Mouse (Mus musculus): ENCODE measurements around the gene Ank. TPM values are rescaled to one million over a fixed set of nuclear protein-coding genes. Genes with fewer than 3 reads are reported as not detected.

Gene Ank
- total RNA-seq, 2 experiments from 2014 or later, result 173 to 176 TPM

- TF ChIP-seq CTCF (IDR thresholded peaks at IDR 0.05), result no peak
- no peak overlapping the region for H3K27ac ChIP-seq
- no peak overlapping the region for H3K4me3 ChIP-seq
- DNase-seq (ENCODE audit: extremely low spot score in 1 of 2, low spot score in 2 of 2), result no peak
- intact Hi-C loops (cut with DNase I), result no loop called here
Observed at GRCm38 (mm10) chr15:27618778-27619533, 152.5 kb downstream of the Ank start.

- intact Hi-C loops (cut with DNase I), result no loop called here
- no peak overlapping the region for H3K4me3 ChIP-seq
- no peak for TF ChIP-seq CTCF (IDR thresholded peaks at IDR 0.05)
- DNase-seq (ENCODE audit: extremely low spot score in 1 of 2, low spot score in 2 of 2), result no peak
- no peak overlapping the region for H3K27ac ChIP-seq
Observed at GRCm38 (mm10) chr15:27619683-27620082, 153.2 kb downstream of the Ank start.

- intact Hi-C loops (cut with DNase I), result no loop called here
- Histone ChIP-seq H3K27ac (no peak overlapping the region), H3K4me3 (no peak overlapping the region)
- no peak for DNase-seq (ENCODE audit: extremely low spot score in 1 of 2, low spot score in 2 of 2)
- TF ChIP-seq CTCF (IDR thresholded peaks at IDR 0.05), result no peak; the same call in 1 of the 2 replicates
Observed at GRCm38 (mm10) chr15:27620475-27621185, 154.2 kb downstream of the Ank start.

- no peak overlapping the region for H3K4me3 ChIP-seq
- no peak for TF ChIP-seq CTCF (IDR thresholded peaks at IDR 0.05)
- intact Hi-C loops (cut with DNase I), result no loop called here
- no peak overlapping the region for H3K27ac ChIP-seq
- DNase-seq (ENCODE audit: extremely low spot score in 1 of 2, low spot score in 2 of 2), result no peak
Observed at GRCm38 (mm10) chr15:27623286-27623685, 156.8 kb downstream of the Ank start.

- Histone ChIP-seq H3K4me3 (no peak overlapping the region), H3K27ac (peak overlapping the region; percentile 69)
- no peak for DNase-seq (ENCODE audit: extremely low spot score in 1 of 2, low spot score in 2 of 2)
- no peak for TF ChIP-seq CTCF (IDR thresholded peaks at IDR 0.05)
- intact Hi-C loops (cut with DNase I), result no loop called here
Observed at GRCm38 (mm10) chr15:27625014-27625889, 158.8 kb downstream of the Ank start.

GRCm38 (mm10) chr15:27625890-27626255, 159.4 kb downstream of the Ank start:
- intact Hi-C loops (cut with DNase I), result no loop called here
- peak overlapping the region; percentile 69 for H3K27ac ChIP-seq

GRCm38 (mm10) chr15:27626314-27626713, 159.8 kb downstream of the Ank start:
- no peak for TF ChIP-seq CTCF (IDR thresholded peaks at IDR 0.05)
- intact Hi-C loops (cut with DNase I), result no loop called here
- no peak overlapping the region for H3K4me3 ChIP-seq
- no peak for DNase-seq (ENCODE audit: extremely low spot score in 1 of 2, low spot score in 2 of 2)
- peak overlapping the region; percentile 69; the same call in 1 of the 2 replicates for H3K27ac ChIP-seq

More at GRCm38 (mm10) chr15:27625890-27626255, 159.4 kb downstream of the Ank start:
- no peak for DNase-seq (ENCODE audit: extremely low spot score in 1 of 2, low spot score in 2 of 2)
- no peak overlapping the region for H3K4me3 ChIP-seq
- no peak for TF ChIP-seq CTCF (IDR thresholded peaks at IDR 0.05)

- H3K4me3 ChIP-seq, result no peak overlapping the region
- no peak overlapping the region for H3K27ac ChIP-seq
- intact Hi-C loops (cut with DNase I), result no loop called here
- no peak for TF ChIP-seq CTCF (IDR thresholded peaks at IDR 0.05)
- no peak for DNase-seq (ENCODE audit: extremely low spot score in 1 of 2, low spot score in 2 of 2)
Observed at GRCm38 (mm10) chr15:27627794-27628193, 161.3 kb downstream of the Ank start.

GRCm38 (mm10) chr15:27629046-27629445, 162.6 kb downstream of the Ank start:
- intact Hi-C loops (cut with DNase I), result no loop called here
- Histone ChIP-seq H3K27ac (no peak overlapping the region), H3K4me3 (peak overlapping the region; percentile 79)
- no peak for TF ChIP-seq CTCF (IDR thresholded peaks at IDR 0.05)
- DNase-seq (ENCODE audit: extremely low spot score in 1 of 2, low spot score in 2 of 2), result no peak

GRCm38 (mm10) chr15:27629800-27630600, 163.5 kb downstream of the Ank start:
- DNase-seq (ENCODE audit: extremely low spot score in 1 of 2, low spot score in 2 of 2), result peak in 1 of 2 experiments; percentile 35
- Histone ChIP-seq H3K27ac (0 out of 2 replicates have a peak overlapping the region, but pooled peaks have one; percentile 13), H3K4me3 (peak overlapping the region; percentile 79)
- TF ChIP-seq CTCF (IDR thresholded peaks at IDR 0.05), result no peak
- intact Hi-C loops (cut with DNase I), result no loop called here

Measured in left cerebral cortex, adult 2 months (tissue).